Mouse (Mus musculus) heart, adult 2 months (tissue): ENCODE measurements around the gene Hsp90aa1.

Experiments used
- CTCF ChIP-seq: fragments of 200-600 bp; IDR thresholded peaks from 2 replicates; pipeline ENCODE4 v1.8.1; 2022; ENCODE audit warnings: antibody characterized with exemption, mild to moderate bottlenecking, moderate library complexity
- EP300 ChIP-seq: fragments of 200-500 bp; IDR thresholded peaks from 2 replicates; pipeline ENCODE4 v1.6.1; 2011; ENCODE audit warnings: low read depth, low read length, control low read depth; ENCODE audit not compliant: insufficient read depth
- POLR2A ChIP-seq: fragments of 200-500 bp; IDR thresholded peaks from 2 replicates; pipeline ENCODE4 v1.6.1; 2011; ENCODE audit warnings: mild to moderate bottlenecking, low read depth, low read length, control low read depth; ENCODE audit not compliant: insufficient read depth

GRCm38 (mm10) chr12:110702556-110702955 is at the start of gene Hsp90aa1:
- no peak for TF ChIP-seq POLR2A
- no peak for TF ChIP-seq CTCF
- no peak for TF ChIP-seq EP300
